Mouse (Mus musculus) cortical plate, adult 2 months (tissue): Measurements from ENCODE around the gene Tacr1.

Experiments used
- CTCF ChIP-seq: fragments of 200-500 bp; IDR thresholded peaks from 2 replicates; pipeline ENCODE4 v1.5.1; 2011; ENCODE audit warnings: mild to moderate bottlenecking, control low read depth, low read length; ENCODE audit not compliant: insufficient read depth; ENCODE audit errors: extremely low read depth
- POLR2A ChIP-seq: fragments of 200-500 bp; IDR thresholded peaks from 2 replicates; pipeline ENCODE4 v1.6.1; 2011; ENCODE audit warnings: mild to moderate bottlenecking, low read length, control low read depth; ENCODE audit not compliant: insufficient read depth; ENCODE audit errors: extremely low read depth

DNA sequence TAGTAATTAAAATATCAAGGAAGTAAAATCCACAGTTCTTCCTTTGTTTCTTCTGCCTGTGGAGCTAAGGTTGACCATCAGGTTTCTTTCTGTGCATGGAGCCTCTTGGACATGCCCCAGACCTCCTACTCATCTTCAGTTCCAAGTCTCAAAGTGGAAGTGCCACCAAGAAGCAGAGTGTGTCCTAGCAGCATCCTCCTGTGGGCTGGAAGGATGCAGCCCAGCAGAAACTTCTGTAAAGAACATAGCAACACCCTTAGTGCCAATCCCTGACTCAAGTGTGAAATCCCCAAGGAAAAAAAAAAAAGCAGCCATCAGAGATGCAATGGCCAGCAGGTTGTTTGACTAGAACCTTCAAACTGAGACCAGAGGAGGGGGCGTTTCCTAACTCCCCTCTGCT, 81.7 kb downstream of the Tacr1 start:
- TF ChIP-seq CTCF (no peak), POLR2A (no peak)
